Comparison of ENCODE assay signal across 11 mouse cellular contexts in the genomic region with DNA sequence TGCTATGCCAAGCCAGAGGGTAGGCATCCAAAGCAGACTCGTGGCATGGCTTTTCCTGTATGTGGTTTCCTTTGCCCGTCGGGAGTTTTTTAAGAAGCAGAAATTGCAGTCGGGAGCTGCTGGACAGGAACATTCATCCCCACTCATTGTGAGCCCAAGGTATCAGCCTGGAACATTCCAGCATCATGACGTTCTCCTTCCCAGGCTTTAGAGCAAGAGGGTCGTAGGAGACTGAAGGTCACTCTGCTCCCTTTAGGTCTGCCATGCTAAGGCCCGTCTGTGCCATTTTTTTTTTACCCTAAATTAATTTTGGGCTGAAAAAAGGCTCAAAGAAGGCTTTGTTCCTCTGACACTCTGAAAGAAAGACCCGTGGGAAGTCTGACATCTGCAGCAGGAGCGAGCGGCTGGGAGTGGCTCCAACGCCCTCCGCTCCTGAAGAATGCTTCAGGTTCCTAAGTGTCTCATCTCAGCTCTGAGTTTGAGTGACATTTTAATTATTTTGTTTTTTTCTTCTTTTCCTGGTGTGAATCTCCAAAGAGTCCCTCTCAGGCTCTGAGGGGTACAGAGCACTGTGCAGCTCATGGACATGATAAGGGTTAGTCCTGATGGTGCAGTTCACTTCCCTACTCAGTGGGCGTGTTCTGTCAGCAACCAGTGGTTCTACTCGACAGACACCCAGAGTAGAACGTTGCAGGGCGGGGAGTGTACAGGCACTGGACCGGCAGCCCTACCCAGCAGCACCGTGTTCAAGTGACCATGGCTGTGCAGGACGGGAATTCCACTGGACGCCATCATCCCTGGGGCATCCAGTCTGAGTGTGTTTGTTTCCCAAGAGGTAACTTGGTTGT. TPM values are rescaled to one million over a fixed set of nuclear protein-coding genes. Genes with fewer than 3 reads are reported as not detected.
A peak's percentile ranks its signal among the peaks of the same experiment; 100 is the strongest.
DNase-seq lines count a peak whose midpoint lies in the region; ATAC-seq and TF ChIP-seq lines count a peak whose summit lies in the region.
"Had no signal": no experiment of that assay in that cellular context is flagged by ENCODE, and none has a peak within 500 bp of the region (broad histone marks: within the 10 kb centered on the region; RNA-seq: fewer than 3 reads in every experiment).

No protein-coding gene starts in this region.

- no peak overlapping the region for H3K4me2 ChIP-seq in heart, postnatal 0 days (ENCODE audit: low read depth, low read length)
- H3K4me2 ChIP-seq in midbrain, embryonic 11.5 days, result no peak overlapping the region
- no peak overlapping the region for H3K4me2 ChIP-seq in midbrain, postnatal 0 days (ENCODE audit: low read depth, low read length, poor library complexity, severe bottlenecking)
- H3K4me2 ChIP-seq in forebrain, embryonic 12.5 days, result no peak overlapping the region
- no peak overlapping the region for H3K4me2 ChIP-seq in intestine, embryonic 16.5 days (ENCODE audit: low read depth, low read length)
- H3K4me2 ChIP-seq in liver, embryonic 12.5 days, result no peak overlapping the region

- no peak for TF ChIP-seq EP300 in heart, postnatal 0 days (IDR thresholded peaks at IDR 0.05; ENCODE audit: low read depth)

- peak; percentile 75 for ATAC-seq in heart, postnatal 0 days (ENCODE audit: insufficient read depth, low read depth)
- no peak for ATAC-seq in midbrain, embryonic 11.5 days (ENCODE audit: low FRiP score)
- no peak for ATAC-seq in midbrain, postnatal 0 days (ENCODE audit: low FRiP score)
- 0 out of 2 replicates have a peak, but pooled peaks have one; percentile 30 for ATAC-seq in forebrain, embryonic 12.5 days (ENCODE audit: low FRiP score)
- ATAC-seq in intestine, embryonic 16.5 days, result peak; percentile 60
- no peak for ATAC-seq in liver, embryonic 12.5 days

- no peaks in the 10 kb centered on the region for H3K36me3 ChIP-seq in heart, postnatal 0 days (replicated peaks; ENCODE audit: control insufficient read depth, insufficient read depth, low read length)
- no peaks in the 10 kb centered on the region for H3K36me3 ChIP-seq in midbrain, embryonic 11.5 days (ENCODE audit: control insufficient read depth, insufficient read depth, low read length)
- H3K36me3 ChIP-seq in midbrain, postnatal 0 days (ENCODE audit: insufficient read depth, low read length), result no peaks in the 10 kb centered on the region
- H3K36me3 ChIP-seq in forebrain, embryonic 12.5 days (replicated peaks), result no peaks in the 10 kb centered on the region; the same call in 1 of the 2 replicates
- no peaks in the 10 kb centered on the region for H3K36me3 ChIP-seq in intestine, embryonic 16.5 days (ENCODE audit: control insufficient read depth, insufficient read depth, low read length)
- no peaks in the 10 kb centered on the region for H3K36me3 ChIP-seq in liver, embryonic 12.5 days

- DNase-seq in heart, postnatal 0 days (ENCODE audit: low spot score), result peak; percentile 30
- DNase-seq in heart, adult 11 months, result no peak
- peak; percentile 83 for DNase-seq in midbrain, embryonic 11.5 days (ENCODE audit: low spot score, missing footprints)
- no peak for DNase-seq in midbrain, postnatal 0 days (ENCODE audit: low spot score)
- no peak for DNase-seq in liver
- DNase-seq: adrenal gland, postnatal 14 days; cerebellum, adult 2 months; kidney, adult 2 months had no signal

- no peak overlapping the region for H3K9ac ChIP-seq in heart, postnatal 0 days (replicated peaks; ENCODE audit: low read depth, low read length)
- no peak overlapping the region for H3K9ac ChIP-seq in midbrain, embryonic 11.5 days (ENCODE audit: low read length)
- no peak overlapping the region for H3K9ac ChIP-seq in midbrain, postnatal 0 days (replicated peaks; ENCODE audit: low read length, poor library complexity, severe bottlenecking)
- H3K9ac ChIP-seq in forebrain, embryonic 12.5 days, result no peak overlapping the region
- H3K9ac ChIP-seq in intestine, embryonic 16.5 days (ENCODE audit: low read depth, low read length), result no peak overlapping the region
- no peak overlapping the region for H3K9ac ChIP-seq in liver, embryonic 12.5 days

- no peak for TF ChIP-seq CTCF in heart, postnatal 0 days (IDR thresholded peaks at IDR 0.05; ENCODE audit: low read depth)
- TF ChIP-seq CTCF in midbrain, postnatal 0 days (IDR thresholded peaks at IDR 0.05), result no peak

- no peaks in the 10 kb centered on the region for H3K27me3 ChIP-seq in heart, postnatal 0 days (ENCODE audit: control insufficient read depth, insufficient read depth, low read length)
- H3K27me3 ChIP-seq in midbrain, embryonic 11.5 days (ENCODE audit: control insufficient read depth, insufficient read depth, low read length), result no peaks in the 10 kb centered on the region
- H3K27me3 ChIP-seq in midbrain, postnatal 0 days (ENCODE audit: insufficient read depth, low read length), result no peaks in the 10 kb centered on the region
- H3K27me3 ChIP-seq in forebrain, embryonic 12.5 days, result no peaks in the 10 kb centered on the region
- no peaks in the 10 kb centered on the region for H3K27me3 ChIP-seq in intestine, embryonic 16.5 days (replicated peaks; ENCODE audit: control insufficient read depth, insufficient read depth, low read length)
- H3K27me3 ChIP-seq in liver, embryonic 12.5 days (replicated peaks), result no peaks in the 10 kb centered on the region

- 0 out of 2 replicates have a peak overlapping the region, but pooled peaks have one; percentile 36 for H3K27ac ChIP-seq in heart, postnatal 0 days (ENCODE audit: low read depth)
- no peak overlapping the region for H3K27ac ChIP-seq in midbrain, embryonic 11.5 days (ENCODE audit: low read depth, low read length)
- H3K27ac ChIP-seq in midbrain, postnatal 0 days (ENCODE audit: low read depth, low read length), result no peak overlapping the region
- H3K27ac ChIP-seq in forebrain, embryonic 12.5 days, result peak overlapping the region; percentile 47; the same call in 1 of the 2 replicates
- H3K27ac ChIP-seq in intestine, embryonic 16.5 days (ENCODE audit: low read length), result peak overlapping the region; percentile 33; the same call in 1 of the 2 replicates
- no peak overlapping the region for H3K27ac ChIP-seq in liver, embryonic 12.5 days

- 41% methylated on average over 20 of the region's 20 CpGs for WGBS in heart, postnatal 0 days
- 54% methylated on average over 20 of the region's 20 CpGs for WGBS in midbrain, embryonic 11.5 days
- WGBS in midbrain, postnatal 0 days, result 46% methylated on average over 20 of the region's 20 CpGs
- WGBS in forebrain, embryonic 12.5 days, result 52% methylated on average over 20 of the region's 20 CpGs
- 69% methylated on average over 20 of the region's 20 CpGs for WGBS in intestine, embryonic 16.5 days
- 66% methylated on average over 20 of the region's 20 CpGs for WGBS in liver, embryonic 12.5 days (ENCODE audit: insufficient replicate concordance)

- H3K9me3 ChIP-seq in heart, postnatal 0 days (replicated peaks; ENCODE audit: control insufficient read depth, low read length), result no peaks in the 10 kb centered on the region
- H3K9me3 ChIP-seq in midbrain, embryonic 11.5 days (ENCODE audit: control insufficient read depth, low read length), result no peaks in the 10 kb centered on the region
- no peaks in the 10 kb centered on the region for H3K9me3 ChIP-seq in midbrain, postnatal 0 days (ENCODE audit: low read length)
- H3K9me3 ChIP-seq in forebrain, embryonic 12.5 days, result no peaks in the 10 kb centered on the region
- no peaks in the 10 kb centered on the region for H3K9me3 ChIP-seq in intestine, embryonic 16.5 days (ENCODE audit: control insufficient read depth, low read length)
- no peaks in the 10 kb centered on the region for H3K9me3 ChIP-seq in liver, embryonic 12.5 days (replicated peaks)

- H3K4me1 ChIP-seq in heart, postnatal 0 days (ENCODE audit: control insufficient read depth, insufficient read depth), result peaks cover 11% of the 10 kb centered on the region; the same call in 1 of the 2 replicates
- H3K4me1 ChIP-seq in midbrain, embryonic 11.5 days (ENCODE audit: control insufficient read depth, insufficient read depth, low read length), result peaks cover 17% of the 10 kb centered on the region
- H3K4me1 ChIP-seq in midbrain, postnatal 0 days (ENCODE audit: insufficient read depth, low read length), result no peaks in the 10 kb centered on the region; the same call in 1 of the 2 replicates
- peaks cover 35% of the 10 kb centered on the region for H3K4me1 ChIP-seq in forebrain, embryonic 12.5 days
- H3K4me1 ChIP-seq in intestine, embryonic 16.5 days (ENCODE audit: control insufficient read depth, insufficient read depth, low read length), result no peaks in the 10 kb centered on the region
- H3K4me1 ChIP-seq in liver, embryonic 12.5 days, result no peaks in the 10 kb centered on the region

- no peak overlapping the region for H3K4me3 ChIP-seq in heart, postnatal 0 days (ENCODE audit: low read depth, low read length)
- H3K4me3 ChIP-seq in midbrain, embryonic 11.5 days (ENCODE audit: low read depth, low read length), result no peak overlapping the region
- no peak overlapping the region for H3K4me3 ChIP-seq in midbrain, postnatal 0 days (ENCODE audit: low read depth, low read length)
- no peak overlapping the region for H3K4me3 ChIP-seq in forebrain, embryonic 12.5 days (replicated peaks)
- H3K4me3 ChIP-seq in intestine, embryonic 16.5 days (ENCODE audit: low read length), result no peak overlapping the region
- no peak overlapping the region for H3K4me3 ChIP-seq in liver, embryonic 12.5 days

RNA-seq across cellular contexts. Expression of gene Lmf1, which starts 47.5 kb away (rescaled TPM):
- 44.9 and 52.8 TPM in 2 replicates for total RNA-seq in heart, postnatal 0 days (2014; rRNA removed; ENCODE audit: low replicate concordance)
- polyA plus RNA-seq in heart, postnatal 0 days (2015; fragmentation: Nextera tagmentation; extraction: Ambion mirVana), result 30.6 and 34.3 TPM in 2 replicates
- polyA plus RNA-seq in midbrain, embryonic 11.5 days (2014; fragmentation: Nextera tagmentation; extraction: Ambion mirVana), result 19.2 and 20.6 TPM in 2 replicates
- 27.3 and 27.6 TPM in 2 replicates for total RNA-seq in midbrain, postnatal 0 days (2014; rRNA removed)
- polyA plus RNA-seq in midbrain, postnatal 0 days (2015; fragmentation: Nextera tagmentation; extraction: Ambion mirVana), result 19.8 and 23.0 TPM in 2 replicates
- 17.8 and 21.0 TPM in 2 replicates for polyA plus RNA-seq in forebrain, embryonic 12.5 days (2016; fragmentation: Nextera tagmentation; extraction: Ambion mirVana)
- 39.1 and 40.6 TPM in 2 replicates for polyA plus RNA-seq in intestine, embryonic 16.5 days (2015; fragmentation: Nextera tagmentation; extraction: Ambion mirVana)
- 14.4 and 15.0 TPM in 2 replicates for polyA plus RNA-seq in liver, embryonic 12.5 days (2016; fragmentation: Nextera tagmentation; extraction: Ambion mirVana)

RNA-seq across cellular contexts. Expression of gene Sox8, which starts 55.9 kb away (rescaled TPM):
- total RNA-seq in heart, postnatal 0 days (2014; rRNA removed; ENCODE audit: low replicate concordance), result not detected in 2 replicates
- 0.11 and 0.37 TPM in 2 replicates for polyA plus RNA-seq in heart, postnatal 0 days (2015; fragmentation: Nextera tagmentation; extraction: Ambion mirVana)
- 2.0 and 2.1 TPM in 2 replicates for polyA plus RNA-seq in midbrain, embryonic 11.5 days (2014; fragmentation: Nextera tagmentation; extraction: Ambion mirVana)
- total RNA-seq in midbrain, postnatal 0 days (2014; rRNA removed), result 21.5 and 31.0 TPM in 2 replicates
- 16.3 and 19.9 TPM in 2 replicates for polyA plus RNA-seq in midbrain, postnatal 0 days (2015; fragmentation: Nextera tagmentation; extraction: Ambion mirVana)
- 10.3 and 15.1 TPM in 2 replicates for polyA plus RNA-seq in forebrain, embryonic 12.5 days (2016; fragmentation: Nextera tagmentation; extraction: Ambion mirVana)
- polyA plus RNA-seq in intestine, embryonic 16.5 days (2015; fragmentation: Nextera tagmentation; extraction: Ambion mirVana), result 3.6 and 4.3 TPM in 2 replicates
- polyA plus RNA-seq in liver, embryonic 12.5 days (2016; fragmentation: Nextera tagmentation; extraction: Ambion mirVana), result 0.52 and 0.65 TPM in 2 replicates

Comparison
In these comparisons a context has a peak if more than half of its experiments do, and no peak if none do; other contexts are left out.
1. DNase-seq: peak in heart, postnatal 0 days (single experiment) and midbrain, embryonic 11.5 days (single experiment); none in heart, adult 11 months (single experiment), midbrain, postnatal 0 days (single experiment) and liver (single experiment).
2. ATAC-seq: peak in heart, postnatal 0 days (single experiment), forebrain, embryonic 12.5 days (single experiment) and intestine, embryonic 16.5 days (single experiment); none in midbrain, embryonic 11.5 days (single experiment), midbrain, postnatal 0 days (single experiment) and liver, embryonic 12.5 days (single experiment).
3. H3K27ac ChIP-seq: peak in heart, postnatal 0 days (single experiment), forebrain, embryonic 12.5 days (single experiment) and intestine, embryonic 16.5 days (single experiment); none in midbrain, embryonic 11.5 days (single experiment), midbrain, postnatal 0 days (single experiment) and liver, embryonic 12.5 days (single experiment).